Mouse (Mus musculus): Measurements from ENCODE around the gene Atp2b4. TPM values are rescaled to one million over a fixed set of nuclear protein-coding genes. Genes with fewer than 3 reads are reported as not detected.

Gene Atp2b4
- polyA plus RNA-seq, 1 experiment from 2014 or later, result 8.2 TPM

DNA sequence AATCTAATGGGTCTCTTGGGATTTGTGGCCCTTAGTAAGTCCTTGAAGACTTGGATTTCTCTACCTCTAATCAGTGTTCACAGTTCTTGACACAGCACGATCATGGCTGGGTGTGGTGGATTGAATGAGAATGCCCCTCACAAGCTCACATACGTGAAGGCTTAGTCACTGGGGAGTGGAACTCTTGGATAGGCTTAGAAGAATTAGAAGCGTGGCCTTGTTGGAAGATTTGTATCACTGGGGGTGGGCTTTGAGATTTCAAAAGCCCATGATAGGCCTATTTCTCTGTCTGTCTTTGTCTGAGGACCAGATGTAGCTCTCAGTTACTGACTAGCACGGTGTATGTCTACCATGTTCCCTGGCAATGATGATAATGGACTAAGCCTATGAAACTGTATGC is 10.8 kb downstream of the Atp2b4 start:
- WGBS, result 89% methylated on average over 4 of the region's 4 CpGs
- H3K9me3 ChIP-seq (ENCODE audit: control insufficient read depth, low read length), result no peaks in the 10 kb centered on the region
- no peaks in the 10 kb centered on the region for H3K36me3 ChIP-seq (ENCODE audit: control insufficient read depth, insufficient read depth, low read length)
- ATAC-seq (replicated peaks; ENCODE audit: low FRiP score) (no peak), DNase-seq (ENCODE audit: low spot score) (no peak)
- no peaks in the 10 kb centered on the region for H3K4me1 ChIP-seq (replicated peaks; ENCODE audit: control insufficient read depth, insufficient read depth, low read length)
- H3K4me2 ChIP-seq (ENCODE audit: low read depth, low read length, severe bottlenecking), result no peak overlapping the region
- H3K27ac ChIP-seq (ENCODE audit: low read depth, low read length), result no peak overlapping the region
- no peak overlapping the region for H3K4me3 ChIP-seq (ENCODE audit: low read depth, low read length)
- H3K27me3 ChIP-seq (ENCODE audit: control insufficient read depth, insufficient read depth, low read length), result no peaks in the 10 kb centered on the region
- no peak overlapping the region for H3K9ac ChIP-seq (ENCODE audit: low read length)

DNA sequence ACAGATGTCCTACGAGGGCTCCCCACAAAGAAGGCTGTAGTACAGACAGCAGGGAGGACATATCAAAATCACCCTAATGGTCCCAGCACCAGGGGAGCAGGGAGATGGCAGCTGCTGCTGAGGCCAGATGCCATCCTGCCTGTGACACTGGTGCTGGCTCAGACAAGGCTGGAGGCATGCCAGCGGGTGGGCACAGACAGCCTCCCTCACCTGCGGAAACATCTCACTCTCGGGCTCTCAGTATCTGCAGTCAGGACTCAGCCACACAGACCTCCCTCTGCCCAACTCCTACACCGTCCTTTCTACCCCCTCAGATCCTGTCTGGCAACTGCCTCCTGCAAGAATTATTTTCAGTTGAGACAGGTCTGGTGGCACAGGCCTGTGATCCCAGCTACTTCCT is 12.0 kb downstream of the Atp2b4 start:
- no peaks in the 10 kb centered on the region for H3K27me3 ChIP-seq (ENCODE audit: control insufficient read depth, insufficient read depth, low read length)
- H3K9ac ChIP-seq (ENCODE audit: low read length), result no peak overlapping the region
- H3K4me1 ChIP-seq (replicated peaks; ENCODE audit: control insufficient read depth, insufficient read depth, low read length), result no peaks in the 10 kb centered on the region
- no peak overlapping the region for H3K4me2 ChIP-seq (ENCODE audit: low read depth, low read length, severe bottlenecking)
- ATAC-seq (replicated peaks; ENCODE audit: low FRiP score) (no peak), DNase-seq (ENCODE audit: low spot score) (no peak)
- no peaks in the 10 kb centered on the region for H3K36me3 ChIP-seq (ENCODE audit: control insufficient read depth, insufficient read depth, low read length)
- WGBS, result 74% methylated on average over 5 of the region's 5 CpGs
- no peak overlapping the region for H3K27ac ChIP-seq (ENCODE audit: low read depth, low read length)
- no peaks in the 10 kb centered on the region for H3K9me3 ChIP-seq (ENCODE audit: control insufficient read depth, low read length)
- no peak overlapping the region for H3K4me3 ChIP-seq (ENCODE audit: low read depth, low read length)

DNA sequence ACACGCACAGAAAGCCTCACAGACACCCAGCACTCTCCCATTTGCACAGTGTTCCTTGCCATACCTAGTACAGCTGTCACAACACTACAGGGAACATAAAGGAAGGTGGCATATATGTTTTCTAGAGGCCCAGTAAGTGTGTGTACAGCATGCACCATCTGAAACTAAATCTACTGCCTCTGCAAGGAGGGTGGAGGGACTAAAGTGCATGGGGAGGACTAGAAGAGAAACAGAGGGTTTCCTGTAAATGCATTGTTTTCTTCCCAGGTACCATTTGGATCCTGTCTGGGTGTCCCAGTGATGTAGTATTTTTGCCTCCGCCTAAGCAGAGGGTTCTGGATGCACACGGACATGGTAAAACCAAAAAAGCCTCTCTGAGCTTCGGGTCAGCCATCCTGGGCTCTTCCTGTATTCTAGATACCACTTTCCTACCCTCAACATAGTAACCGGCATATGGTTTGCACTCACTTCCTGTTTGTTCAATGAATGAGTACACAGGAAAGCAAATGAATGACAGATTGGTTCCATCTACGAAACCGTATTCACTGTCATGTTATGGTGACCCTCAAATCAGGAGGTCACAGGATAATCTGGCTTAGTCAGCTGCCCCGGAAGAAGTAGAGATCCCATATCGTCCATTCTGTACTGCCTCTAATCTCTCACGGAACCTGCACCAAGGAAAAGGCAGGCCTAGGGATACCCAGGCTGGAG is 13.2 kb downstream of the Atp2b4 start:
- ATAC-seq (replicated peaks; ENCODE audit: low FRiP score) (no peak), DNase-seq (ENCODE audit: low spot score) (no peak)
- no peak overlapping the region for H3K9ac ChIP-seq (ENCODE audit: low read length)
- WGBS, result 78% methylated on average over 10 of the region's 10 CpGs
- no peaks in the 10 kb centered on the region for H3K9me3 ChIP-seq (ENCODE audit: control insufficient read depth, low read length)
- H3K4me1 ChIP-seq (replicated peaks; ENCODE audit: control insufficient read depth, insufficient read depth, low read length), result no peaks in the 10 kb centered on the region
- no peak overlapping the region for H3K27ac ChIP-seq (ENCODE audit: low read depth, low read length)
- H3K27me3 ChIP-seq (ENCODE audit: control insufficient read depth, insufficient read depth, low read length), result no peaks in the 10 kb centered on the region
- no peak overlapping the region for H3K4me3 ChIP-seq (ENCODE audit: low read depth, low read length)
- H3K4me2 ChIP-seq (ENCODE audit: low read depth, low read length, severe bottlenecking), result no peak overlapping the region
- no peaks in the 10 kb centered on the region for H3K36me3 ChIP-seq (ENCODE audit: control insufficient read depth, insufficient read depth, low read length)

DNA sequence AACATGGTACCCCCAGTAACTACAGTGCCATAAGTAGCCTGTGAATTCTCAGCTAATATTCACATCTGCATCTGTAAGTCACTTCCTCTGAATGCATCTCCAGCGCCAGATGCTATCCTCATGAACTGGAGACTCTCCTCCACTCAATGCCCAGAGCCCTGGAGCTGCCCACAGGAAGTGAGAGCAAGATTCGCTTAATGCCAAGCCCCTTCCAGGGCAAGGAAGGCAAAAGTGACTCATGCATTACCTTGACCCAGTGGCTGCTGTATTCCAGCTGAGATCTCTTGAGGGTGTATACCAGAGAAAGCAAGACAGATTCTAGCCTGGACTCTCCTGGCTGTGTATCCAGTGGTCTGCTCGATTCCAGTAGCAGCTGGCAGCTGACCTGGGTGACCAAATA is 16.2 kb downstream of the Atp2b4 start:
- Histone ChIP-seq H3K27ac (ENCODE audit: low read depth, low read length) (no peak overlapping the region), H3K4me1 (replicated peaks; ENCODE audit: control insufficient read depth, insufficient read depth, low read length) (no peaks in the 10 kb centered on the region), H3K9ac (ENCODE audit: low read length) (no peak overlapping the region), H3K4me3 (ENCODE audit: low read depth, low read length) (no peak overlapping the region), H3K4me2 (ENCODE audit: low read depth, low read length, severe bottlenecking) (no peak overlapping the region), H3K36me3 (ENCODE audit: control insufficient read depth, insufficient read depth, low read length) (no peaks in the 10 kb centered on the region), H3K27me3 (ENCODE audit: control insufficient read depth, insufficient read depth, low read length) (no peaks in the 10 kb centered on the region), H3K9me3 (ENCODE audit: control insufficient read depth, low read length) (no peaks in the 10 kb centered on the region)
- 91% methylated on average over 3 of the region's 3 CpGs for WGBS
- ATAC-seq (replicated peaks; ENCODE audit: low FRiP score) (no peak), DNase-seq (ENCODE audit: low spot score) (no peak)

DNA sequence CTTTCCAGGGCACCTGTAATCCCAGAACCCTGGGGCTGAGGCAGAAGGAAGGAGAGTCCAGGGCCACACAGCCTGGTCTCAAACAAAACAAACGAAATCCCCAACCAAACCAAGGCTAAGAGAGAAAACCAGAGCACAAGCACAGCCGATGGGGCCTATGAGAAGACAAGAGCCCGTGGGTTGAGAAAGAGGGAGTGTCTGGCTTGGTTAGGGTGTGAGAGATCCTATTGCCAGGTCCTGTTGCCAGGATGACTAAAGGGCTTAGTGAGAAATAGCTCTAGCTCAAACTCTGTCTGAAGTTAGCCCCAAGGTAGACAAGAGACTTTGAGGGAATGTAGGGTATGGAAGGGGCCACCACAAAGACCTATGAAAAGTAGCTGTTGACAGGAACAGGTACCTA is 19.3 kb downstream of the Atp2b4 start:
- 64% methylated on average over 3 of the region's 3 CpGs for WGBS

DNA sequence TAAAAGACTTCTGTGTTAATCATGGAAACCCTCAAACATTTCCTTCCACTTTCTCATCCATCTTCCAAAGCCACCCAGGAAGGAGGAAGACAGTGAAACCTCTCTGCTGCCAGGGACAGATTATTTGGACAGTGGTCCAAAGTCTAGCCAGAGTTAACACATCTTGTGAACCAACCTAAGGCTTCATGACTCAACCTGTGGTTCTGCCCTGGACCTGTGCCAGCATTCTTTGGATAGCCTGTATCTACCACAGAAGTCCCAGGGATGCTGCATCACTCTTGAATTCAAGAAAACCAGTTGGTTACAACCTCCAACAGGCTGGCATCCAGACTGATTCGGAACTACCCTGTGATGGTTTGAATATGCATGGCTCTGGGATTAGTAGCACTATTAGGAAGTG is 21.8 kb downstream of the Atp2b4 start:
- DNase-seq (ENCODE audit: low spot score) (no peak), ATAC-seq (replicated peaks; ENCODE audit: low FRiP score) (no peak)
- 97% methylated on average over 1 of the region's 1 CpGs for WGBS

More for the DNA sequence above, 19.3 kb downstream of the Atp2b4 start:
- no peaks in the 10 kb centered on the region for H3K9me3 ChIP-seq (ENCODE audit: control insufficient read depth, low read length)
- no peak overlapping the region for H3K4me3 ChIP-seq (ENCODE audit: low read depth, low read length)
- H3K27me3 ChIP-seq (ENCODE audit: control insufficient read depth, insufficient read depth, low read length), result no peaks in the 10 kb centered on the region
- H3K4me1 ChIP-seq (replicated peaks; ENCODE audit: control insufficient read depth, insufficient read depth, low read length), result no peaks in the 10 kb centered on the region
- H3K4me2 ChIP-seq (ENCODE audit: low read depth, low read length, severe bottlenecking), result no peak overlapping the region
- H3K9ac ChIP-seq (ENCODE audit: low read length), result no peak overlapping the region
- no peaks in the 10 kb centered on the region for H3K36me3 ChIP-seq (ENCODE audit: control insufficient read depth, insufficient read depth, low read length)
- no peak overlapping the region for H3K27ac ChIP-seq (ENCODE audit: low read depth, low read length)
- DNase-seq (ENCODE audit: low spot score), result no peak
- ATAC-seq (replicated peaks; ENCODE audit: low FRiP score), result no peak

DNA sequence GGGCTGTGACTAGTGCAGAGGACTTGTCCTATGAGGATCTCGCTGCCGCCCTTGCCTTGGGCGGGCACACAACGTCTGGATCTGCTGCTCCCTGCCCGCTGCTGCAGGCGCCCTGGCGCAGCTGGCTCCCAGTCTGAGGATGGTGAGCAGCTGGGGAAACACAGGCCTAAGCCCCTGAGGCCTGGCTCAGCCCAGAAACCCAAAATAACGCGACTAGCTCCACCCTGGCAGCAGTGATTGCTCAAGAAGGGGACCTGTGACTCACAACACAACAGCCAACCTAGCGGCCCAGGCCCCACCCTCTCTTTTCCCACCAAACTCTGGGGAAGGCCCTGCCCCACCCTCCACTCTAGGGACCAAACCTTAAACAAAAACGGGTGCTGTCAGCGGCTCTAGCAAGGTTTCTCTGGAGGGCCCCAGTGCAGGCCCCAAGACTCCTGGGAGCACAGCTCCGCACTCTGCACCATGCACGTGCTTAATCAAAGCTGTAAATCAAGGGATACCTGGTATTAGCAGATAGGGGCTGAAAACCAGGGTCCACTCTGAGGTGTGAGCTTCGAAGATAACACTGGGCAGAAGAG is 23.1 kb downstream of the Atp2b4 start:
- no peaks in the 10 kb centered on the region for H3K4me1 ChIP-seq (replicated peaks; ENCODE audit: control insufficient read depth, insufficient read depth, low read length)
- H3K9me3 ChIP-seq (ENCODE audit: control insufficient read depth, low read length), result no peaks in the 10 kb centered on the region
- no peak overlapping the region for H3K9ac ChIP-seq (ENCODE audit: low read length)
- H3K36me3 ChIP-seq (ENCODE audit: control insufficient read depth, insufficient read depth, low read length), result no peaks in the 10 kb centered on the region
- H3K27ac ChIP-seq (ENCODE audit: low read depth, low read length), result no peak overlapping the region
- no peak overlapping the region for H3K4me3 ChIP-seq (ENCODE audit: low read depth, low read length)
- DNase-seq (ENCODE audit: low spot score), result no peak
- H3K4me2 ChIP-seq (ENCODE audit: low read depth, low read length, severe bottlenecking), result no peak overlapping the region
- H3K27me3 ChIP-seq (ENCODE audit: control insufficient read depth, insufficient read depth, low read length), result no peaks in the 10 kb centered on the region
- no peak for ATAC-seq (replicated peaks; ENCODE audit: low FRiP score)
- 81% methylated on average over 15 of the region's 15 CpGs for WGBS

More for the DNA sequence above, 21.8 kb downstream of the Atp2b4 start:
- H3K36me3 ChIP-seq (ENCODE audit: control insufficient read depth, insufficient read depth, low read length), result no peaks in the 10 kb centered on the region
- no peaks in the 10 kb centered on the region for H3K9me3 ChIP-seq (ENCODE audit: control insufficient read depth, low read length)
- no peaks in the 10 kb centered on the region for H3K4me1 ChIP-seq (replicated peaks; ENCODE audit: control insufficient read depth, insufficient read depth, low read length)
- no peaks in the 10 kb centered on the region for H3K27me3 ChIP-seq (ENCODE audit: control insufficient read depth, insufficient read depth, low read length)
- no peak overlapping the region for H3K4me3 ChIP-seq (ENCODE audit: low read depth, low read length)
- H3K9ac ChIP-seq (ENCODE audit: low read length), result no peak overlapping the region
- no peak overlapping the region for H3K27ac ChIP-seq (ENCODE audit: low read depth, low read length)
- no peak overlapping the region for H3K4me2 ChIP-seq (ENCODE audit: low read depth, low read length, severe bottlenecking)

DNA sequence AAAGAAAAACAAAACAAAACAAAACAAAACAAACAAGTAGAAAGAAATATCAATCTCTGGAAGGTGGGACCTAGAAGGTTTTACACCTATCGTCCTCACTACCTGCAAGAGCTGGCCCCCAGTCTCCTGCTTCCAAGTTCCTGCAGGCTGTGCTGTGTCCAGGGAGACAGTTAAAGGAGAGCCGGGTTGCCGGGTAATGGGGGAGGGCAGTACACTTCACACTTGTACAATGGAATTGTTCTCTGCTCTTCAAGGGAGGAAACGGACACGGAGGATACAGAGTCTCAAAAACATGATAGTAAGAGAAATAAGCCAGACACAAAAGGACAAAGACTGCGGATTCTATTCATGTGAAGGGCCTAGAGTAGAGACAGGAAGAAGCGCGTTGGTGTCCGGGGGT is 28.3 kb downstream of the Atp2b4 start:
- Histone ChIP-seq H3K9me3 (ENCODE audit: control insufficient read depth, low read length) (no peaks in the 10 kb centered on the region), H3K36me3 (ENCODE audit: control insufficient read depth, insufficient read depth, low read length) (no peaks in the 10 kb centered on the region), H3K4me2 (ENCODE audit: low read depth, low read length, severe bottlenecking) (no peak overlapping the region), H3K4me1 (replicated peaks; ENCODE audit: control insufficient read depth, insufficient read depth, low read length) (no peaks in the 10 kb centered on the region; the same call in 1 of the 2 replicates), H3K9ac (ENCODE audit: low read length) (no peak overlapping the region), H3K4me3 (ENCODE audit: low read depth, low read length) (no peak overlapping the region), H3K27ac (ENCODE audit: low read depth, low read length) (no peak overlapping the region), H3K27me3 (ENCODE audit: control insufficient read depth, insufficient read depth, low read length) (no peaks in the 10 kb centered on the region)
- DNase-seq (ENCODE audit: low spot score) (no peak), ATAC-seq (replicated peaks; ENCODE audit: low FRiP score) (no peak)
- 73% methylated on average over 9 of the region's 9 CpGs for WGBS

DNA sequence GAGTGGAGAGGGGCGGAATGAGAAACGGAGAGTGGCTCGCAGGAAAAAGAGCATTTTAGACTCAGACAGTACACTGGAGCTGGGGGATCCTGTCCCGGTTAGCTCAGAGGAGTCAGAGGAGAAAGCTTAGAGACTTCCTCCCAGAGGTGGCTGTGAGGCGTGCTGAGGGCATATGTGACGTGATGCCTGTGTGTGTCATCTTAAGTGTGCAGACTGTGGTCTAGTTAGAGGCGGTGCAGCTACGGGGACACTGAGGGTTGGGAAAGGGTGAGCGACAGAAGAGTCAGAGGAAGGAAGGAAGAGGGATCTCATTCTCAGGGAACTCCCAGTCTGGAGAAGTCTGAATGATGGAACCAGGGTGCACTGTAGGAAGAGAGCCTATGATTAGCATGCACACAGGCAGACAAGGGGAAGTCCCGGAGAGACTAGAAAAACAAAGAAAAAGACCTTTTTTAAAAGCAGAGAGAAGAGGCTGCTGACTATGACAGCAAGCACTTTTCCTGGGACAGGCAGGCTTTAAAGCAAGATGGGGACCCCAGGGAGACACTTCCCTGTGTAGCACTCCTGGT is 28.9 kb downstream of the Atp2b4 start:
- DNase-seq (ENCODE audit: low spot score), result no peak
- no peak overlapping the region for H3K4me2 ChIP-seq (ENCODE audit: low read depth, low read length, severe bottlenecking)
- peaks cover 1% of the 10 kb centered on the region; the same call in 1 of the 2 replicates for H3K4me1 ChIP-seq (replicated peaks; ENCODE audit: control insufficient read depth, insufficient read depth, low read length)
- H3K9me3 ChIP-seq (ENCODE audit: control insufficient read depth, low read length), result no peaks in the 10 kb centered on the region
- no peak overlapping the region for H3K4me3 ChIP-seq (ENCODE audit: low read depth, low read length)
- no peak overlapping the region for H3K27ac ChIP-seq (ENCODE audit: low read depth, low read length)
- no peaks in the 10 kb centered on the region for H3K36me3 ChIP-seq (ENCODE audit: control insufficient read depth, insufficient read depth, low read length)
- no peaks in the 10 kb centered on the region for H3K27me3 ChIP-seq (ENCODE audit: control insufficient read depth, insufficient read depth, low read length)
- 81% methylated on average over 10 of the region's 10 CpGs for WGBS
- no peak for ATAC-seq (replicated peaks; ENCODE audit: low FRiP score)
- H3K9ac ChIP-seq (ENCODE audit: low read length), result no peak overlapping the region

Measured in forebrain, embryonic 11.5 days (tissue).